Mouse (Mus musculus) gastrocnemius, postnatal 36 days (tissue): Measurements from ENCODE around the gene Hes6. TPM values are rescaled to one million over a fixed set of nuclear protein-coding genes. Genes with fewer than 3 reads are reported as not detected.

ENCODE experiments used
- DNase-seq, 2 experiments: peaks; one replicate each; pipeline ENCODE4 v3.0.0; 2022
- intact Hi-C: fragments of 180-260 bp; cut with DNase I; formaldehyde crosslinking; loops from one replicate; pipeline ENCODE4 v1.15.1; 2025
- total RNA-seq, 2 experiments: library from RNA; stranded (reverse); gene quantifications; 2 replicates each; pipeline ENCODE4 v1.2.3; 2021

Hes6 gene
- total RNA-seq, 2 experiments from 2014 or later: 7.5 to 7.9 TPM

- intact Hi-C loops: no loop called here
- DNase-seq: no peak
These were observed 31.3 kb upstream of the Hes6 start for GRCm38 (mm10) chr1:91444841-91445830.

GRCm38 (mm10) chr1:91442350-91442990, 28.6 kb upstream of the Hes6 start:
- intact Hi-C loops: no loop called here
- DNase-seq: peak in 1 of 2 experiments; percentile 4

- DNase-seq: no peak
- intact Hi-C loops: no loop called here
These were observed 28.0 kb upstream of the Hes6 start for GRCm38 (mm10) chr1:91441855-91442254.

GRCm38 (mm10) chr1:91439776-91440175, 25.9 kb upstream of the Hes6 start:
- no peak for DNase-seq
- intact Hi-C loops: no loop called here

- intact Hi-C loops: no loop called here
- no peak for DNase-seq
These were observed 23.7 kb upstream of the Hes6 start for GRCm38 (mm10) chr1:91437573-91437972.

- intact Hi-C loops: no loop called here
- DNase-seq: no peak
These were observed 23.2 kb upstream of the Hes6 start for GRCm38 (mm10) chr1:91437083-91437400.

- peak; percentile 60 to 86 for DNase-seq
- intact Hi-C loops: no loop called here
These were observed 22.7 kb upstream of the Hes6 start for GRCm38 (mm10) chr1:91436380-91437082.

GRCm38 (mm10) chr1:91435606-91436130, 21.8 kb upstream of the Hes6 start:
- intact Hi-C loops: no loop called here
- DNase-seq: no peak

- DNase-seq: no peak
- intact Hi-C loops: no loop called here
These were observed 21.1 kb upstream of the Hes6 start for GRCm38 (mm10) chr1:91434905-91435304.

GRCm38 (mm10) chr1:91430761-91431160, 16.9 kb upstream of the Hes6 start:
- DNase-seq: no peak
- intact Hi-C loops: no loop called here

- DNase-seq: no peak
- intact Hi-C loops: loop anchor here (1.0 to 5.0 kb wide), 2 partner anchors 33 to 54 kb away; no protein-coding TSS in a partner anchor
These were observed 15.4 kb upstream of the Hes6 start for GRCm38 (mm10) chr1:91429212-91429611.

- DNase-seq: peak; percentile 71 to 83
- intact Hi-C loops: loop anchor here (1.0 to 5.0 kb wide), 2 partner anchors 34 to 55 kb away; no protein-coding TSS in a partner anchor
These were observed 14.8 kb upstream of the Hes6 start for GRCm38 (mm10) chr1:91428614-91429013.

GRCm38 (mm10) chr1:91426397-91426796, 12.6 kb upstream of the Hes6 start:
- no peak for DNase-seq
- intact Hi-C loops: loop anchor here (2.0 to 5.0 kb wide), 2 partner anchors 36 to 62 kb away; no protein-coding TSS in a partner anchor

GRCm38 (mm10) chr1:91420601-91421065, 6.8 kb upstream of the Hes6 start:
- intact Hi-C loops: no loop called here
- DNase-seq: no peak

GRCm38 (mm10) chr1:91419862-91420600, 6.2 kb upstream of the Hes6 start:
- no peak for DNase-seq
- intact Hi-C loops: loop anchor here (5.0 kb wide), 1 partner anchor 327 kb away; no protein-coding TSS in a partner anchor

- no peak for DNase-seq
- intact Hi-C loops: loop anchor here (5.0 kb wide), 1 partner anchor 329 kb away; no protein-coding TSS in a partner anchor
These were observed 4.2 kb upstream of the Hes6 start for GRCm38 (mm10) chr1:91417991-91418390.

- intact Hi-C loops: loop anchor here (5.0 kb wide), 1 partner anchor 332 kb away; no protein-coding TSS in a partner anchor
- no peak for DNase-seq
These were observed 1.5 kb upstream of the Hes6 start for GRCm38 (mm10) chr1:91415311-91415710.

GRCm38 (mm10) chr1:91414903-91415302, 1.1 kb upstream of the Hes6 start:
- intact Hi-C loops: loop anchor here (5.0 kb wide), 1 partner anchor 332 kb away; no protein-coding TSS in a partner anchor
- no peak for DNase-seq

- DNase-seq: no peak
- intact Hi-C loops: no loop called here
These were observed 321 bp downstream of the Hes6 start for GRCm38 (mm10) chr1:91413536-91413897.
